Mouse (Mus musculus) kidney, adult 9 months (tissue): ENCODE data around the gene Zc3h12d.
"Not testable (repeated sequence)": the region's sequence is repeated elsewhere in the genome, so short reads cannot be mapped to it uniquely, and the experiment has no call there.

ENCODE experiments used
- DNase-seq: peaks from one replicate; pipeline ENCODE4 v3.0.0; 2022

The Zc3h12d gene

GRCm38 (mm10) chr10:7874194-7874593 lies 41.9 kb downstream of the Zc3h12d start:
- DNase-seq, result no peak

DNA sequence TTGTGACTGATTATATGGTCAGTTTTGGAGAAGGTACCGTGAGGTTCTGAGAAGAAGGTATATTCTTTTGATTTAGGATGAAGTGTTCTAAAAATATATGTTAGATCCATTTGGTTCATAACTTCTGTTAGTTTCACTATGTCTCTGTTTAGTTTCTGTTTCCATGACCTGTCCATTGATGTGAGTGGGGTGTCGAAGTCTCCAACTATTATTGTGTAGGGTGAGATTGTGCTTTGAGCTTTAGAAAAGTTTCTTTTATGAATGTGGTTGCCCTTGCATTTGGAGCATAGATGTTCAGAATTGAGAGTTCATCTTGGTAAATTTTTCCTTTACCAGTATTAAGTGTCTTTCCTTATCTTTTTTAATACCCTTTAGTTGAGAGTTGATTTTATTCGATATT lies 48.0 kb downstream of the Zc3h12d start:
- DNase-seq, result not testable (repeated sequence)

GRCm38 (mm10) chr10:7881971-7882370 lies 49.7 kb downstream of the Zc3h12d start:
- DNase-seq, result no peak

- DNase-seq, result peak; percentile 78
Measured at GRCm38 (mm10) chr10:7883524-7883923, 51.3 kb downstream of the Zc3h12d start.

DNA sequence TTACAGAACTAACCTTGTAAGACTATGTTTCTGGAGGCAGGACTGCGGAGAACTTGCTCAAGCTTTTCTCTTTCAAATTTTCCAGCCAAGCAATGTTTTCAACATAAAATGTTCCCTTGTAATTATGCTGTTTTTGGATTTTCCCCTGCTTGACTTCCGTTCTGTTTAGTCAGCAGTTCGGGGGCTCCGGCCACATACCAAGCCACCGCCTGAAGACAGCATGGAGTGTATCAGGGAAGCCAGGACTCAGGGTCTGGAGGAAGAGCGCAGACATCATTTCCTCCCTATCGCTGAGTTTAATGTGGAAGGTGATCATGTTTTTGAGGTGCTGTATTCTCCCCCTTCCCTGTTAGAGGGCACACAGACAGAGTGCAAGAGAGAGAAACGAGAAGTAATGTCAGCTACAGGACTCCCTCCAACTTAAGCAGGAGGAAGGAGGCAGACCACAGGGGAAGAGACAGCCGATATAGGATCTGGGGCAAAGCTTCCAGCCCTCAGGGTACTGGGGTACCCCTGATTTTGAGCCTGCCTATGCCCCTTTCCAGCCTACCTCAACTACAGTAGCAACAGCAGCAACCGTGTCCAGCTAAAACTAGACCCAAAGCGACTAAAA lies 56.1 kb downstream of the Zc3h12d start:
- no peak for DNase-seq

GRCm38 (mm10) chr10:7900719-7901627 lies 68.7 kb downstream of the Zc3h12d start:
- DNase-seq, result no peak

GRCm38 (mm10) chr10:7904157-7904556 lies 71.9 kb downstream of the Zc3h12d start:
- no peak for DNase-seq

DNA sequence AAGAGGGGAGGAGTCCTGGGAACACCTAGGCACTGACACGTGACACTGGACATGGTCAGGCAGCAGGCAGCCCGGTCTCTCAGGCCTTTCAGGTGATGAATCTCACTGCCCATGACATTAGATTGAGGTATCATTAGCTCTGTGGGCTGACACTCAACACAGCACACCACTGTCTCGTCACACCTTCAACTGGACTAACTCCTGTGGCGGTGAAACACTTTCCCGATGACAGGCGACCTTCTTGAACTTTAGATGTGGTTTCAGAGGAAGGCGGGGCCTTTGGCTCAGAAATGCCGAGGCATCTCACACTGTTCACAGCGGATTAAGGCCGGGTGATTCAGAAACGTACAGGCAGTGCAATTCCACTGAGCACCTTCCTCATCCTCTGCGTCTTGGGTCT lies 74.9 kb downstream of the Zc3h12d start:
- no peak for DNase-seq

- peak; percentile 25 for DNase-seq
Measured at GRCm38 (mm10) chr10:7911268-7911667, 79.0 kb downstream of the Zc3h12d start.
